ENCODE assay signal across 23 mouse cellular contexts in the genomic region with DNA sequence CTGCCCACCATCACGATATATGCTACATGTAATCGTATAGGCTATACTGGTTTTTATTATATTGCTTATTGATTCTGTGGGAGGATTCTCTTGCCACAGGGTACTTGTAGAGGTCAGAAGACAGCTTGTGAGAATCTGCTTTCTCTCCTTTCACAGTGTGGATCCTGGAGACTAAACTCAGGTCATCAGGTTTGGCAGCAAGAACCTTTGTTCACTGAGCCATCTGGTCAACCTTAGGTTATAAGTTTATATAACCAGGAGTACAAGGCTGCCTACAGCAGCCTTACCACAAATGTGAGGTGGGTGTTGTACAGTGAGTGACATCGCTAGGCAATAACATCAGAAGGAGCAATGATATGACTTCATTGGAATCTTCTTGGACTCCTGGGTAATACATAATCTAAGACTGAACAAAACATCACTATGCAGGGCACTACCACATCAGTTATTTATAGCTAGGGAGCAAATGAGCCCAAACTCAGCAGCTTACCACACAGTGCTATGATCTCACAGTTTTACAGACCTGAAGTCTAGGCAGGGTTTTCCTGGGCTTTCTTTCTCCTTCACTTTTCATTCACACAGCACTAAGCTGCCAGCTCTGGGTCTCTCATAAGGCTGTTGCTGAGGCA.
DNase-seq lines count a peak whose midpoint lies in the region; ATAC-seq and TF ChIP-seq lines count a peak whose summit lies in the region.
"Had no signal": no experiment of that assay in that cellular context is flagged by ENCODE, and none has a peak within 500 bp of the region (broad histone marks: within the 10 kb centered on the region; RNA-seq: fewer than 3 reads in every experiment).

No protein-coding gene starts in this region.

- no peak for TF ChIP-seq CTCF in heart, postnatal 0 days (IDR thresholded peaks at IDR 0.05; ENCODE audit: low read depth)

- no peak for DNase-seq in cerebellum, adult 11 months
- no peak for DNase-seq in heart, adult 11 months
- peak; percentile 44 for DNase-seq in heart, postnatal 0 days (ENCODE audit: low spot score)
- DNase-seq in heart, postnatal 4 days, result no peak
- DNase-seq in cerebellum, adult 9-11 months, result peak; percentile 63
- no peak for DNase-seq in forebrain, embryonic 11.5 days (ENCODE audit: low spot score)
- DNase-seq: adrenal gland, adult 2 months; adrenal gland, postnatal 25 days; B cell, adult 2 months; embryo, embryonic 11 days; gastrocnemius, postnatal 36 days; heart, adult 2 months; kidney, adult 2 months had no signal

- H3K27ac ChIP-seq in heart, embryonic 13.5 days (replicated peaks), result peak overlapping the region; percentile 67
- H3K27ac ChIP-seq in heart, postnatal 0 days (ENCODE audit: low read depth), result peak overlapping the region; percentile 43
- no peak overlapping the region for H3K27ac ChIP-seq in forebrain, embryonic 11.5 days (ENCODE audit: low read depth, low read length)
- H3K27ac ChIP-seq: embryonic facial prominence, embryonic 15.5 days; forebrain, embryonic 10.5 days; forebrain, embryonic 15.5 days; heart, adult 2 months; hindbrain, embryonic 15.5 days; kidney, embryonic 15.5 days had no signal

- H3K4me1 ChIP-seq in heart, embryonic 13.5 days, result peaks cover 23% of the 10 kb centered on the region
- peaks cover 15% of the 10 kb centered on the region for H3K4me1 ChIP-seq in heart, postnatal 0 days (ENCODE audit: control insufficient read depth, insufficient read depth)
- peaks cover 16% of the 10 kb centered on the region for H3K4me1 ChIP-seq in forebrain, embryonic 11.5 days (replicated peaks; ENCODE audit: control insufficient read depth, insufficient read depth, low read length)
- H3K4me1 ChIP-seq: embryonic facial prominence, embryonic 15.5 days had no signal

- peak; percentile 66 for ATAC-seq in cerebellum, adult (ENCODE audit: insufficient number of reproducible peaks, low FRiP score, low TSS enrichment)
- no peak for ATAC-seq in heart, embryonic 13.5 days (ENCODE audit: extremely low read depth, insufficient number of reproducible peaks, low FRiP score, low TSS enrichment)
- peak; percentile 83 for ATAC-seq in heart, postnatal 0 days (ENCODE audit: insufficient read depth, low read depth)
- no peak for ATAC-seq in forebrain, embryonic 11.5 days (replicated peaks; ENCODE audit: low FRiP score)
- ATAC-seq: activated CD4-positive, CD25-positive, alpha-beta regulatory T cell, adult 4 months; forebrain, embryonic 15.5 days; intestine, embryonic 16.5 days had no signal

- 82% methylated on average over 3 of the region's 3 CpGs for WGBS in heart, embryonic 13.5 days
- 79% methylated on average over 3 of the region's 3 CpGs for WGBS in heart, postnatal 0 days
- 98% methylated on average over 3 of the region's 3 CpGs for WGBS in forebrain, embryonic 11.5 days

- H3K9me3 ChIP-seq in heart, embryonic 13.5 days, result no peaks in the 10 kb centered on the region
- no peaks in the 10 kb centered on the region for H3K9me3 ChIP-seq in heart, postnatal 0 days (replicated peaks; ENCODE audit: control insufficient read depth, low read length)
- H3K9me3 ChIP-seq in forebrain, embryonic 11.5 days (ENCODE audit: control insufficient read depth, low read length), result no peaks in the 10 kb centered on the region
- H3K9me3 ChIP-seq: embryonic facial prominence, embryonic 15.5 days; forebrain, embryonic 10.5 days; forebrain, embryonic 15.5 days; hindbrain, embryonic 15.5 days; kidney, embryonic 15.5 days had no signal

- no peak overlapping the region for H3K4me3 ChIP-seq in heart, embryonic 13.5 days
- no peak overlapping the region for H3K4me3 ChIP-seq in heart, postnatal 0 days (ENCODE audit: low read depth, low read length)
- H3K4me3 ChIP-seq in forebrain, embryonic 11.5 days (ENCODE audit: low read depth, low read length), result no peak overlapping the region
- H3K4me3 ChIP-seq: embryonic facial prominence, embryonic 15.5 days; erythroblast, embryonic 14.5 days; forebrain, embryonic 10.5 days; forebrain, embryonic 15.5 days; heart, adult 2 months; hindbrain, embryonic 15.5 days; kidney, embryonic 15.5 days had no signal

- TF ChIP-seq EP300 in heart, postnatal 0 days (IDR thresholded peaks at IDR 0.05; ENCODE audit: low read depth), result no peak

- H3K27me3 ChIP-seq in heart, embryonic 13.5 days (replicated peaks), result no peaks in the 10 kb centered on the region
- H3K27me3 ChIP-seq in heart, postnatal 0 days (ENCODE audit: control insufficient read depth, insufficient read depth, low read length), result no peaks in the 10 kb centered on the region
- no peaks in the 10 kb centered on the region for H3K27me3 ChIP-seq in forebrain, embryonic 11.5 days (ENCODE audit: control insufficient read depth, insufficient read depth, low read length)
- H3K27me3 ChIP-seq: embryonic facial prominence, embryonic 15.5 days; forebrain, embryonic 15.5 days; hindbrain, embryonic 15.5 days; kidney, embryonic 15.5 days had no signal

- H3K4me2 ChIP-seq in heart, embryonic 13.5 days, result no peak overlapping the region
- no peak overlapping the region for H3K4me2 ChIP-seq in heart, postnatal 0 days (ENCODE audit: low read depth, low read length)
- no peak overlapping the region for H3K4me2 ChIP-seq in forebrain, embryonic 11.5 days (ENCODE audit: low read depth, low read length, severe bottlenecking)
- H3K4me2 ChIP-seq: embryonic facial prominence, embryonic 15.5 days; forebrain, embryonic 15.5 days; hindbrain, embryonic 15.5 days; kidney, embryonic 15.5 days had no signal

- H3K36me3 ChIP-seq in heart, embryonic 13.5 days, result no peaks in the 10 kb centered on the region
- no peaks in the 10 kb centered on the region for H3K36me3 ChIP-seq in heart, postnatal 0 days (replicated peaks; ENCODE audit: control insufficient read depth, insufficient read depth, low read length)
- H3K36me3 ChIP-seq in forebrain, embryonic 11.5 days (ENCODE audit: control insufficient read depth, insufficient read depth, low read length), result no peaks in the 10 kb centered on the region
- H3K36me3 ChIP-seq: embryonic facial prominence, embryonic 15.5 days; forebrain, embryonic 10.5 days; forebrain, embryonic 15.5 days; hindbrain, embryonic 15.5 days; kidney, embryonic 15.5 days had no signal

- H3K9ac ChIP-seq in heart, embryonic 13.5 days, result no peak overlapping the region
- H3K9ac ChIP-seq in heart, postnatal 0 days (replicated peaks; ENCODE audit: low read depth, low read length), result no peak overlapping the region
- no peak overlapping the region for H3K9ac ChIP-seq in forebrain, embryonic 11.5 days (ENCODE audit: low read length)
- H3K9ac ChIP-seq: embryonic facial prominence, embryonic 15.5 days; forebrain, embryonic 15.5 days; hindbrain, embryonic 15.5 days; kidney, embryonic 15.5 days had no signal

Comparison
In these comparisons a context has a peak if more than half of its experiments do, and no peak if none do; other contexts are left out.
1. ATAC-seq: peak in cerebellum, adult (single experiment) and heart, postnatal 0 days (single experiment); none in heart, embryonic 13.5 days (single experiment) and forebrain, embryonic 11.5 days (single experiment).
2. DNase-seq: peak in heart, postnatal 0 days (single experiment) and cerebellum, adult 9-11 months (single experiment); none in cerebellum, adult 11 months (single experiment), heart, adult 11 months (single experiment), heart, postnatal 4 days (single experiment) and forebrain, embryonic 11.5 days (single experiment).